Mouse (Mus musculus) myocyte (in vitro differentiated cells): ENCODE measurements at regions not wholly inside any gene's neighbourhood (a gene's known extent, or its start where the extent isn't known, plus 50 kb on each side); places are given as distances from the start of the nearest gene placed in this dataset.

ENCODE experiments used
- CEBPB ChIP-seq: IDR thresholded peaks from 2 replicates; pipeline ENCODE4 v1.6.1; 2011; ENCODE audit warnings: mild to moderate bottlenecking, moderate library complexity; ENCODE audit not compliant: poor library complexity, insufficient read depth, severe bottlenecking
- E2F4 ChIP-seq: IDR thresholded peaks from one replicate; pipeline ENCODE4 v1.6.1; 2011; ENCODE audit warnings: mild to moderate bottlenecking, control low read depth, moderate library complexity; ENCODE audit not compliant: insufficient read depth
- MAX ChIP-seq: IDR thresholded peaks from one replicate; pipeline ENCODE4 v1.6.1; 2011; ENCODE audit warnings: low read depth, mild to moderate bottlenecking, control low read depth
- MYOD1 ChIP-seq, 3 experiments: IDR thresholded peaks; one replicate each; pipeline ENCODE4 v1.6.1; 2011; ENCODE audit warnings: control low read depth in 2 of 3, low read depth in 2 of 3, mild to moderate bottlenecking in 2 of 3, moderate library complexity in 1 of 3; ENCODE audit not compliant: insufficient read length in 2 of 3, control insufficient read depth in 1 of 3
- MYOG ChIP-seq, 3 experiments: IDR thresholded peaks; one replicate each; pipeline ENCODE4 v1.6.1; 2011; ENCODE audit warnings: control low read depth in 2 of 3, low read depth in 2 of 3, mild to moderate bottlenecking in 2 of 3; ENCODE audit not compliant: insufficient read length in 2 of 3, control insufficient read depth in 1 of 3, insufficient read depth in 1 of 3
- POLR2A ChIP-seq: IDR thresholded peaks from one replicate; pipeline ENCODE4 v1.6.1; 2011; ENCODE audit warnings: low read depth, mild to moderate bottlenecking, control low read depth, moderate library complexity; ENCODE audit not compliant: insufficient read length
- POLR2AphosphoS2 ChIP-seq: IDR thresholded peaks from one replicate; pipeline ENCODE4 v1.6.1; 2011; ENCODE audit warnings: low read depth, control low read depth; ENCODE audit not compliant: insufficient read length
- REST ChIP-seq: IDR thresholded peaks from one replicate; pipeline ENCODE4 v1.6.1; 2011; ENCODE audit warnings: mild to moderate bottlenecking, control low read depth, moderate library complexity; ENCODE audit not compliant: insufficient read depth, insufficient read length
- SRF ChIP-seq: IDR thresholded peaks from one replicate; pipeline ENCODE4 v1.6.1; 2011; ENCODE audit warnings: low read depth; ENCODE audit not compliant: control insufficient read depth, insufficient read length
- TCF12 ChIP-seq: IDR thresholded peaks from one replicate; pipeline ENCODE4 v1.6.1; 2011; ENCODE audit warnings: mild to moderate bottlenecking, control low read depth; ENCODE audit not compliant: poor library complexity, insufficient read depth, severe bottlenecking
- TCF3 ChIP-seq: IDR thresholded peaks from one replicate; pipeline ENCODE4 v1.6.1; 2011; ENCODE audit warnings: low read depth, control low read depth; ENCODE audit not compliant: insufficient read length
- USF1 ChIP-seq: IDR thresholded peaks from one replicate; pipeline ENCODE4 v1.6.1; 2011; ENCODE audit warnings: low read depth, mild to moderate bottlenecking, control low read depth, moderate library complexity

DNA sequence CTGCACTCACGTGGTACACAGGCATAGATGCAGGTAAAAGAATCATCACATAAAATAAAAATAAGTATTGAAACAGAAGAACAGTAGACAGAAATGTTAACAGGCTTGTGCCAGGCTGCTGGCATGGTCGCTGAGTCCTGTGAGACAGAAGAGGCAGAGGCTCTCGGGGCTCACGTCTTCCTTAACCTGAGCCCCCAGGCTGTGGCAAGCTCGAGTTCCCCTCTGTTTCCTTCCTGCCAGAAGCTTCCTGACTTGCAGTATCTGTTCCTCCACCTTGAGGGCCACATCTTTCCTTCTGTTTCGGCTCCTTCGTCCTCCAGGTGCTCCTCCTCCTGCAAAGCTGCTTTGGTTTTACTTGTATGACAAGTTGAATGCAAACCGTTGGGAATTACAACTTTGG is 294.6 kb downstream of the Fut8 start:
- TF ChIP-seq E2F4 (no peak), POLR2AphosphoS2 (no peak), MYOD1 (IDR thresholded peaks at IDR 0.05; ENCODE audit: control insufficient read depth in 1 of 3, insufficient read length in 2 of 3, low read depth in 2 of 3) (no peak), POLR2A (no peak), MYOG (IDR thresholded peaks at IDR 0.05; ENCODE audit: control insufficient read depth in 1 of 3, insufficient read depth in 1 of 3, insufficient read length in 2 of 3, low read depth in 2 of 3) (no peak), USF1 (no peak), TCF12 (no peak), REST (no peak), CEBPB (no peak), TCF3 (no peak), MAX (no peak), SRF (no peak)
